Mouse (Mus musculus) mesoderm, embryonic 11.5 days (tissue): Measurements from ENCODE around the gene Pdia3.
"Not testable (repeated sequence)": the region's sequence is repeated elsewhere in the genome, so short reads cannot be mapped to it uniquely, and the experiment has no call there.

ENCODE experiments used
- DNase-seq: peaks from one replicate; pipeline ENCODE4 v3.0.0-alpha.2; 2012; ENCODE audit warnings: low read depth, low spot score

Gene Pdia3

DNA sequence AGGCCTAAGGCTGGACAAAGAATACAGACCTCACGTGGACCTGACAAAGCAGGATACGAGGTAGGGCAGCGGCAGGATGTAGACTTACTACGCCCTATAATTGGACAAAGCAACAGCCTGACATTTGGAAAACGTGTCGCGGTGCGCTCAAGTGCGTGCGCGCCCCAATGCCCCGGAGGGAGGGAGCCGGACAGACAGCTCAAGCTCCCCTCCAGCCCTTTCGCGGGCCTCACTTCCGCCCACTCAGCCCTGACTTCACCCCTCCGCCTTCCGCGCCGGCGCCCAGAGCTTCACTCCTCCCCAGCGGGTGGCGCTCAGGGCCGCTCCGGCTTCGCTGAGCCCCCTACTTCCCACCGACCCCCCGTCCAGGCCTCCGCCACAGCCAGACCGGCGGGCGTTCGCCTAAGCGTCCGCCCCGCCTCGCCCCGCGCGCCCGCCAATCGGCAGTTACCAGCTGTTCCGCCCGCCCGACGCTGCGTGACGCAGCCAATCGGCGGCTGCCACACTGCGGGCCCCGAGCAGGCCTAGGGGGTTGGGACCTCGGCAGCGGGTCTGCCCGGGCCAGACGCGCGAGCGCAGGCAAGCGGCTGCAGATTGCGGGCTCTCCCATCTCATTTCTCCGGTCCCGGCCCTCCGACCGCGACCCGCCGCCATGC lies at the start of gene Pdia3, which contains the start of gene Catsper2:
Pdia3 (plus strand) TSS at position 389 of the 656 bp plus-strand sequence.
Catsper2 (minus strand) TSS at position 406 of the 656 bp plus-strand sequence.
- DNase-seq, result peak; percentile 96

DNA sequence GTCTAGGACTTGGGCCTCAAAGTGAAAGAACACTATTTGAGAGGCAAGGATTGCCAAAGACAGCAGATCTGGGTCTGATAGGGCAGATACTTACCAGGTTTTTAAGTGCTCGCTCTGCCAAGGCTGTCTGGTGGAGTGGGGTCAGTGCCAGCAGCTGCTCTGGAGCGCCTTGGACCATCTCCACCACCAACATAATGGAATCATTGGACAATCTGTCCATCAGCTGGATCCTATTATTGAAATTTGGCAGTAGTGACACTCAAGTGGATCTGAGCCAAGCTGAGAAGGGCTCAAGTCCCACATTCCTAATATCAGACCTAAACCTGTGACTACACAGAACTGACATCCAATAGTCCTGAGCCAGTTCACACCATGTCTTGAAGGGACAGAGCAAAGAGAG lies 44.7 kb upstream of the Pdia3 start:
- DNase-seq, result no peak

DNA sequence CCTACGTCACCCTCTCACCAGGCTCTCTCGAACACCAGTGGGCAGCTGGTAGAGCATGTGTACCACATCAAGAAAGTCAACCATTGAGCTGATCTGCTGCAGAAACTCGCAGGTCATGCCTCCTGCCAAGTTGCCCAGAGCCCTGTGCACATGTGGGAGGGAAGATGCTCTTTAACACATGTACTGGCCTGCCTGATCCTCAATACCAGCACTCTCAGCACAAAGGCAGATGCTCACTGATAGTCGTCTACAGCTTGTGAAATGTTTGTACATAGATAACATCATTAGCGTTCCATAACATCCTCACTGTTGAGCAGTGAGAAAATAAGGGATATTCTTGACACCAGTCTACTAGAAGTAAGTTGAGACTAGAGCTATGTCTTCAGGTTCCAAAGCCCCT lies 42.7 kb upstream of the Pdia3 start:
- no peak for DNase-seq

DNA sequence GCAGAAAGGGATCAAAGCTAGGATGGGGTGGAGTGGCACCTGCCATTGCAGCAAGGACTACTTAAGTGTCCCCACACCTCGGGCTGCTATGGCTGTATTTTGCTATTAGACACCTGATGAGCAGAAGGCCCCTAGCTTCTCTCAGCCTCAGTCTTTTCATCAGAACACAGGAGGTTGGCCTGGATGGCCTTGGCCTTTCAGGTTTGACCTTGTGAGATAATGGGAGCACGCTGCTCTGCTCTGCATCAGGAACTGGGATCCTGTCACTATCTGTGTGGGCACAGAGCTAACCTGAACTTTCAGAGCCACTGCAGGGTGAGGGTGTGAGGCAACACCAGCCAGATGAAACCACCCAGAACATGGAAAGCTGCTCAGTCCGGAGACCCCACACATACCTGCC lies 41.3 kb upstream of the Pdia3 start:
- no peak for DNase-seq

DNA sequence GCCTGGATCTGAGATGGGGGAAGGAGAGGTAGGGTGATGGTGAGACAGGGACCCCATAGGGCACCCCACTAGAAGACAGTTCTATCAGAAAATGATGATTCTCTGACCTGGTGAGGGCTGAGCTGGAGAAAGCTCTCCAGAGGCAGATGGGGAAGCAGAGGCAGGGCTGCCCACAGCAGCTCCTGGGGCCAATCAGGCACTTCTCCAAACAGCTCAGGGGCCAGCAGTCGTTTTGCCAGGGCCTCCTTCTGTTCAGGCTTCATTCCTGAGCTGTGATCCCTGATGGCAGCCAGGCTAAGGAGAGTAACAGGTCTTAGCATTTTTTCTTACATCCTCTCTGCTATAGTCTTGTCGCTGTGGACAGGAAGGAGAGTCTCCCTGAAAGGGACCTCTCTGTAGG lies 38.8 kb upstream of the Pdia3 start:
- no peak for DNase-seq

DNA sequence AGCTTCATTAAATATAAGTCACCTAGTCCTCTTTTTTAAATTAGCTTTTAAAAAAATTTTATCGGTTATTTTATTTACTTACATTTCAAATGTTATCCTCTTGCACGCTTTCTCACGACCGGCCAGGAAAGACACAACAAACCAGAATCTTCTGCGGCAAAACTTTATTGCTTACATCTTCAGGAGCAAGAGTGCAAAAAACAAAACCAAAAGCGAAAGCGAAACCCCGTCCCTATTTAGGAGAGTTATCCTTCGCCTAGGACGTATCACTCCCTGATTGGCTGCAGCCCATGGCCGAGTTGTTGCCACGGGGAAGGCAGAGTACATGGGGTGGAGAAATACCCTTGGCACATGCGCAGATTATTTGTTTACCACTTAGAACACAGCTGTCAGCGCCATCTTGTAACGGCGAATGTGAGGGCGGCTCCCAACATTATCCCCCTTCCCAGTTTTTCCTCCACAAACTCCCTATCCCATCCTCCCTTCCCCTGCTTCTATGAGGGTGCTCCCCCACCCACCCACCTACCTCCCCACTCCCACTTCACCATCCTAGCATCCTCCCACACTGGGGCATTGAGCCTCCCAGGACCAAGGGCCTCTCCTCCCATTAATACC lies 26.5 kb upstream of the Pdia3 start, which contains the start of gene Strc:
Strc (minus strand) TSS at position 208 of the 615 bp plus-strand sequence.
- DNase-seq, result not testable (repeated sequence)

DNA sequence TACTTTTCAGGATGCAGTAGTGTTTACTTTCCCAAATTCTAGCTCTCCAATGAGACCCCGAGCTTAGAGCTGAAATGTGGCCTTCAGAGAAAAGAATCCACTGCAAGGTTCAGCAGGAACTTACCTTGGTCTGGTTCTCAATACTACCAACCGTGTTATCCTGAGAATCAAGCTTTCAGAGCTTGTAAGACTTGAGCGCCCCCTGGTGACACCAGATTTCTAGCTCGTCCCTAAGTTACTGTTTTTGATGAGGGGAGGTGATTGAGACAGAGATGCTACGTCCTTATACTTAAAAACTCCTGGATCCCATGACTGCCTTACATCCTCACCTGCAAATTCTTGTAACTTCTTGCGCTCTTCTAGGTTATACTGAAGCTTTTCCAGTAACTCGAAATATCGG lies 17.0 kb upstream of the Pdia3 start:
- peak; percentile 78 for DNase-seq

DNA sequence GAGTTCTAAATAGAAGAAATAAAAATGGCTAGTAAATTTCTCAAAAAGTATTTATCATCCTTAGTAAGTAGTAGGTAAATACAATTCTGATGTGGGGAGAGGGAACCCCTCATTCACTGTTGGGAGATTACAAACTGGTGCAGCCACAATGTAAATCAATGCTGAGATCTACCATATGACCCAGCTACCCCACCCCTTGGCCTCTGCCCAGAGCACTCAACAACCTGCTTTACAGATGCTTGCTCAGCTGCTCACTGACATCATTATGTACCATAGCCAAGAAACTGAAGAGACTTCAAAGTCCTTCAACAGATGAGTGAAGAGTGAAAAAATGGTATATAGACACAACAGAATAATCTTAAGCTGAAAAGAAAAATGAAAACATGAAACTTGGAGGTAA lies 10.3 kb upstream of the Pdia3 start:
- no peak for DNase-seq

DNA sequence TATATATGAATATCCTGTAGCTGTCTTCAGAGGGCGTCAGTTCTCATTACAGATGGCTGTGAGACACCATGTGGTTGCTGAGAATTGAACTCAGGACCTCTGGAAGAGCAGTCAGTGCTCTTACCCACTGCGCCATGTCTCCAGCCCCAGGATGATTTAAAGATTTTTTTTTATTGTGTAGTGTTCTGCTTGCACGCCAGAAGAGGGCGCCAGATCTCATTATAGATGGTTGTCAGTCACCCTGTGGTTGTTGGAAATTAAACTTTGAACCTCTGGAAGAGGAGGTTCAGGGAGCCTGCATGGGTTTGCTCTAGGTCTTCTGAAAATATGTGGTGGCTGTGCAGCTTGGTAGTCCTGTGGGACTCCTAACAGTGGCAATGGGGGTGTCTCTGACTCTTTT lies 5.4 kb upstream of the Pdia3 start:
- DNase-seq, result peak; percentile 62

DNA sequence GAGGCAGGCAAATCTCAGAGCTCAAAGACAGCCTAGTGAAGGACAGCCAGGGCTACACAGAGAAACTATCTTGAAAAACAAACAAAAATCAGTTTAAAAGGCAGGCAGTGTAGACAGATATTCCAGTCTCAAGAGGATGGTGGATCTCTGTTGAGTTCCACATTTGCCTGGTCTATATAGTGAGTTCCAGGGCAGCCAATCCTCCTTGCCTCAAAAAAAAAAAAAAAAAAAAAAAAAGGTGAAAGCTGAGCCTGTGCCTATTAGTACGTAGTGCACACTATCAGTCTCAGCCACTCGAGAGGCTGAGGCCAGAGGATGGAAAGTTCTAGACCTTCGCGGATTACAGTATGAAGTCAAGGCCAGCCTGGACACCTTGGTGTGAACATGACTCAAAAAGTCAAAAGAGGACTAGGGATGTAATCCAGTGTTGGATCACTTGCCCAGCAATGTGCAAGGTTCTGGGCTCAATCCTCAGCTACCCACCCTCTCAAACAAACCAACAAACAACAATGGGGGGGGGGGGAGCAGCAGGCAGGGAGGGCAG lies 660 bp upstream of the Pdia3 start:
- DNase-seq, result peak; percentile 43

DNA sequence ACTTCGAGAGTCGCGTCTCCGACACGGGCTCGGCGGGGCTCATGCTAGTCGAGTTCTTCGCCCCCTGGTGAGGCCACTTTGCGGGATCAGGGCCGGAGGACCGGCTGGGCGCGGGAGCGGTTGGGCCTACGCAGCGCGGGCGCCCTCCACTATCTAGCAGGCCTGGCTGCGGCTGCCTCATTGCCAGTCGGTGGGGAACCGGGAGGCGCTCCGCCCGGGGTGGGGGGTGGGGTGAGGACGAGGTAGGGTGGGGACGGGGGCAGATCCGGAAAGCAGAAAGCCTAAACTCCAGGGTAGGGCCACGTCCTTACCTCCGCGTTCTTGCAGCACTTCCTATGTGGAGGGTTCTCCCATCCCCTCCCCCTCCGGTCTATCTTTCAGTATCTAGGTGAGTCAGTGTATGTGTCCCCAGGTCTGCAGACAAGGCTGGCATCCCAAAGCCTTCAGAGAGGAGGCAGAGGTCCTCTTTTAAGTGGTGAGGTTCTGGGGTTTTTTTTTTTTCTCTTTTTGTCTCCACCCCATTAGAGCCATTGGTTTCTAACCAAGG lies 637 bp downstream of the Pdia3 start:
- DNase-seq, result peak; percentile 45

DNA sequence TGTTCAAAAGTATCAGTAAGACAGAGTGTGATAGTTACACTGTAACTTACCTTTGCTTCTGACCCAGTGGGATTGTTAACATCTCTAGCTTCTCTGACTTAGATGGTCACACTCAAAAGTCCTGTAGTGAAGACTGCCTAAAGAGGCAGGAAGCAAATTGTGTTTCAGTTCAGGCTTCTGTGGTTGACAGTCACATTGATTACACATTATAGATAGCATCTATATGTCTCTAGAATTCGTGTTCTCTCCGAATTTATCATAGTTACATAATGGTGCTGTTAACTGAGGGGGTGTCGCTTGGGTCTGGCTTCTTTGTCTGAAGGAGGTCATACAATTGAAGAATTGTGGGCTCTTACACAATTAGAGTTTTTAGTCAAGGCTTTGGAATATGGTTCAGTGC lies 1.5 kb downstream of the Pdia3 start:
- DNase-seq, result no peak

DNA sequence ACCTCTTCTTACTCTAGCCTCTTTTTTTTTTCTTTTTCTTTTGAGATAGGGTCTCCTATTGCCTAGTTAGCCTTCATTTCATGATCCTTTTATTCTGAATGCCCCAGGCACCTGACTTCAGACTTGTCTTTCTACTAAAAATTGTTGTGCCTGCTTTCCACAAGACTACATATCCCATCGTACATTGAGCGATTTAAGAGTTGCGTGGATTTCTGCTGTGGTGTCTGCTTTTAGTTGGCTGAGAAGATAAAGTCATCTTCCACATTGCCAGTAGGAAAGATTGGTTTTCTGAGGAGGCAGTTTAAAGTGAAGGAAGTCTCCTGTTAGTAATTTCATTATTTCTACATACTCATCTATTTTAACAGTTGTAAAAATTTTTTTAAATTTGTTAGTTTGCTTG lies 2.0 kb downstream of the Pdia3 start:
- no peak for DNase-seq

DNA sequence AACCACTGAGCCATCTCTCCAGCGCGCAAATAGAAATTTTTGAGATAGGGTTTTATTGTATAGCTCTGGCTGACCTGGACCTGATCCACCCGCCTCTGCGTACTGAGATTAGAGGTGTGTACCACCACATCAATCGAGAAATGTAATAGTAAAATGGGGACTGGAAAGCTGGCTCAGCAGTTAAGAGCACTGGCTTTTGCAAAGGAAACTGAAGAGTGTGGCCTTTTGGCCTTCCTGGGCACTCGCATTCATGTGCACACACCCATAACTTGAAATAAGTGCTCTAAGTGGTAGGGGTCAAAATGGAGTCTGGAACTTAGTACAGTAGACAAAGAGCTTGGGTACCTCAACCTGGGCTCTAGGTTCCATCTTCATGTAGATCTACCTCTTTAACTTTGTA lies 2.8 kb downstream of the Pdia3 start:
- no peak for DNase-seq

DNA sequence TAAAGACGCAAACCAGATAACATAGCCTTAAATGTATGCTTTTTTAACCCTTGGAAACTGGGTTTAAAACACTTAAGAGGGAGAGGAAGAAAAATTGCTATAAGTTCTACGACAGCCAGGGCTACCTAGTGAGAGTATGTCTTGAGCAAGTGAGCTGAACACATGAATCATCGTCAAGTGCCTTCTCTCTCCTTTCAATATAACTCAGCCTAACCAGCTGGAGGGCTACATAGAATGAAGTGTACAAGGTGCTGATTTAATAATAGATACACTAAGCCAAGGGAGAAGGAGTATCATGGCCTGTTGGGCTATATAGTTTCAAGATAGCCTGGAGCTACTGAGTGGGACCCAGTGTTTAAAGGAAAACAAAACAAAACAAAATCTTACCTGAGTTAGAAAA lies 4.9 kb downstream of the Pdia3 start:
- DNase-seq, result no peak

DNA sequence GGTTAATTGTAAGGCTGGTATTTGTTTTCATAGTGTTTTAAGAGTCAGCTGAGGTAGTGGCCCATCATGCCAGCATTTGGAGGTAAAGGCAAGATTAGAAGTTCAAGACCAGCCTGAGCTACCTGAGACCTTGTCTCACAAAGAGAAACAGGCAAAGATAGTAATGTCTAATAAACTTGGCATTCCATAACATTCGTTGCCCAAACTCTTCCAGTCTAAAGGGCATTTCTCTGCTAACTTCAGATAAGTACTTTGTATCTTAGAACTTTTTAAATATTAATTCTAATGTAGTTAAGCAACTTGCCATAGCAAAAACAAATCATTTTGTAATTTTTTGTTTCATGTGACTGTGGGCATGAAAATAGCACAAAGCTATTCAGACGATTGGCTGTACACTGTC lies 9.6 kb downstream of the Pdia3 start:
- DNase-seq, result no peak

DNA sequence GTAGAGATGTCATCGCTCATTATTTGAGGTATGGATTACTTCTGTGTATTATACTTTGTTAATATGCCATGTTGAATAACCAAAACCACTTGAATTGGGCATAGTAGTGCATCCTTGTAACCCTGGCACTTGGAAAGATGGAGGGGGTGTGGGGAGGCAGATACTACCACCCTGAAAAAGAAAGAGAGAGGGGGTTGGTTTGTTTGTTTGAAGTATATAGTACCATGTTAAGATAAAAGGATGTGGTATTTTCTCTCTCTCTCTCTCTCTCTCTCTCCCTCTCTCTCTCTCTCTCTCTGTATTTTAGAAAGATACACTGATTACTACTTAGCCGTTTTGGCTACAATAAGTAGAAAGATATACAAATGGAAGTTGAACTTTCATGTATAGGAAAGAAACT lies 12.3 kb downstream of the Pdia3 start:
- DNase-seq, result no peak

DNA sequence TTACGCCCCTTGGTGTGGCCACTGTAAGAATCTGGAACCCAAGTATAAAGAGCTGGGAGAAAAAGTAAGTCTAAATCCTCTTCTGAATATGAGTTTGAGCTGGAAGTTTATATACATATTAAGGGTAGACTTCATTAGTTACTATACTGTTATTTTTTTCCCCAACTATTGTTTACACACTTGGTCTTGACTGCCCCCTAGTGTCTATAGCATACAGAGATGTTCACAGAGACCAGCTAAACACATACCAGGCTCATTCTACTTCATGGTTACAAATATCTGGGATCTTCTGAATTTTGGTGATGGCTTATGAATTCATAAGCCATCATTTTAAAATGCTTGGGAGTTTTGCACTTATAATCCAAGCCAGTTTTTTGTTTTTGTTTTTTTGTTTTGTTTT lies 21.3 kb downstream of the Pdia3 start:
- DNase-seq, result peak; percentile 24

DNA sequence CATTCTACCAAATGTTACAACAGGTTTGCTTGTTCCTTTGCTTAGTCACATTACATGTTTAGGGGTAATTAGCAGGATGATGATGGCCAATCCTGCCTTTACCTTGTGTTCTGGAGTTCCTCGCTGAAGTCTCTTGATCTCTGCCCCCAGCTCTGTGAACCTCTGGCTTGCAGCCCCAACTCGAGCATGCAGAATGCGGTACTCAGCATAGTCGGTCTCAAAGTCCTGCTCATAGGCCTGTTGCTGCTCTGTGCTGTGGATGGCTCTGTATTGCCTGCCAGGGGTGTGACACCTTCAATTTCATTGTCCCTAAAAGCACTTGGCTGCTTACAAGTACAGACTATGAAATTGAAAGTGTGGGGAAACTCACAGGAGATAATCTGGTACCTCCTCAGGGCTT lies 26.2 kb downstream of the Pdia3 start:
- DNase-seq, result no peak

DNA sequence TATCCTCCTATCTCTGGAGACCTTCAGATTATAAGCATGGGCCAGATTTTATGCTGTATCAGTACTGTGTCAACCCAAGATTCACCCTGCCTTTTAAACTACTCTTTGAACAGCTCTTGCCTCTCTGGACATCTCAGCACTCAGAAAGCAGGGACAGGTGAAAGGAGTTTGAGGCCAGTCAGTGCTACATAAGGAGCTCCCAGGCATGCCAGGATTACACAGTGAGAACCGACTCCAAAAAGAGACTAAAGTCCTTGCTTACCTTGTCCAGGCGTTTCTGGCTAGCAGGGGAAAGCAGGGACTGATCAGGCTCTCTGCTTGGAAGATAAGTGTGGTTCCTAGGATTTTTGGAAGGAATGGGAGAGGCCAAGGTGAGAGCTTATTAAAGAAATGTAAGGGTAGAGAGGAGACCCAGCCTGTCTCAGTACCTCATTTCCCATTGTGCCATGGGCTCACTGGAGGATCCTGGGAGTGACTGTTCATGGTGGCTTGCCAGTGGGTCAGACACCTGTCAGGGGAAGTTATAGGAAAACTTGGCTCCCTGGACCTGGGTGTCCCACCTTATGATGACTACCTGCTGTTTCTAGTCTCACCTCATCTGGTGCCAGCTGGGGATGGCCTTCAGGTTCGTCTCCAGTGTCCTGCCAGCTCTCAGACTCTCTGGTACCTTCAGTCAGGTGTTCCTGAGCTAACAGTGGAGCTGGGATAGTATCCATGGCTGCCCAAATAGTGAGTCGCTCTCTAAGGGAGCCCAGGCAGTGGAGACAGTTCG lies 27.4 kb downstream of the Pdia3 start:
- no peak for DNase-seq

DNA sequence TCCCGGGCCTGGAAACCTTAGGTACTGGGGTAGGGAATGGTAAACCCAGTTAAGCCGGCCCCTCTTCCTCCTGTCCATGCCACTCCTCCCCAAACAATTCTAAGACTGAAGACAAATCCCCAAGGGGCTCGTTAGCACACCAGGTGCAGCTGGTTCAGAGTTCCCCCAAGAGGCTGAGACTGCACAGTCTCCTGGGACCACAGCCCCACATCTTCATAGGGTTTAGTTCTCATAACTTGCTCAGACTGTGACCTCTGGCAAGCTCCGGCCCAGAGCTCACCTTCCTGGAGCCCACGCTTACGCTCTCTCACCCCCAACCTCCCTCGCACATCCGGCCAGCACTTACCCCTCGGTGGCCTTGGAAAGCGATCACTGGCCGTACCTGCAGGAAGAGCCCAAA lies 28.2 kb downstream of the Pdia3 start:
- DNase-seq, result peak; percentile 14
